Mouse (Mus musculus): ENCODE data around the gene Lmnb2.

Lmnb2 gene

GRCm38 (mm10) chr10:80899591-80900317, 18.3 kb downstream of the Lmnb2 start:
- in situ Hi-C loops (cut with MboI): no loop called here

- in situ Hi-C loops (cut with MboI): no loop called here
These were observed 19.0 kb downstream of the Lmnb2 start for GRCm38 (mm10) chr10:80899074-80899473.

GRCm38 (mm10) chr10:80897861-80898510, 20.1 kb downstream of the Lmnb2 start:
- in situ Hi-C loops (cut with MboI): no loop called here

GRCm38 (mm10) chr10:80896581-80897485, 21.2 kb downstream of the Lmnb2 start:
- in situ Hi-C loops (cut with MboI): no loop called here

GRCm38 (mm10) chr10:80895697-80896096, 22.3 kb downstream of the Lmnb2 start:
- in situ Hi-C loops (cut with MboI): no loop called here

- in situ Hi-C loops (cut with MboI): no loop called here
These were observed 22.9 kb downstream of the Lmnb2 start for GRCm38 (mm10) chr10:80895100-80895499.

- in situ Hi-C loops (cut with MboI): no loop called here
These were observed 30.9 kb downstream of the Lmnb2 start for GRCm38 (mm10) chr10:80887181-80887580.

GRCm38 (mm10) chr10:80881301-80881700, 36.7 kb downstream of the Lmnb2 start:
- in situ Hi-C loops (cut with MboI): no loop called here

- in situ Hi-C loops (cut with MboI): no loop called here
These were observed 37.1 kb downstream of the Lmnb2 start for GRCm38 (mm10) chr10:80880901-80881300.

- in situ Hi-C loops (cut with MboI): no loop called here
These were observed 37.9 kb downstream of the Lmnb2 start for GRCm38 (mm10) chr10:80880131-80880641.

GRCm38 (mm10) chr10:80876594-80876993, 41.5 kb downstream of the Lmnb2 start:
- in situ Hi-C loops (cut with MboI): loop anchor here (5.0 kb wide), 1 partner anchor 54 kb away; no protein-coding TSS in a partner anchor

GRCm38 (mm10) chr10:80876028-80876427, 42.0 kb downstream of the Lmnb2 start:
- in situ Hi-C loops (cut with MboI): loop anchor here (5.0 kb wide), 1 partner anchor 54 kb away; no protein-coding TSS in a partner anchor

- in situ Hi-C loops (cut with MboI): no loop called here
These were observed 44.0 kb downstream of the Lmnb2 start for GRCm38 (mm10) chr10:80874035-80874434.

GRCm38 (mm10) chr10:80871581-80871980, 46.5 kb downstream of the Lmnb2 start, which contains the start of gene Tmprss9:
Gene Tmprss9 (plus strand): TSS chr10:80871848.
- in situ Hi-C loops (cut with MboI): no loop called here

GRCm38 (mm10) chr10:80870993-80871392, 47.1 kb downstream of the Lmnb2 start:
- in situ Hi-C loops (cut with MboI): no loop called here

GRCm38 (mm10) chr10:80864446-80864845, 53.6 kb downstream of the Lmnb2 start:
- in situ Hi-C loops (cut with MboI): no loop called here

GRCm38 (mm10) chr10:80862305-80862704, 55.7 kb downstream of the Lmnb2 start:
- in situ Hi-C loops (cut with MboI): no loop called here

GRCm38 (mm10) chr10:80858350-80858935, 59.6 kb downstream of the Lmnb2 start:
- in situ Hi-C loops (cut with MboI): no loop called here

GRCm38 (mm10) chr10:80857848-80858247, 60.2 kb downstream of the Lmnb2 start:
- in situ Hi-C loops (cut with MboI): no loop called here

GRCm38 (mm10) chr10:80857386-80857785, 60.7 kb downstream of the Lmnb2 start:
- in situ Hi-C loops (cut with MboI): no loop called here

- in situ Hi-C loops (cut with MboI): no loop called here
These were observed 61.1 kb downstream of the Lmnb2 start for GRCm38 (mm10) chr10:80856908-80857307.

- in situ Hi-C loops (cut with MboI): no loop called here
These were observed 61.8 kb downstream of the Lmnb2 start for GRCm38 (mm10) chr10:80856267-80856666.
